Mouse (Mus musculus) heart, embryonic 14.5 days (tissue): ENCODE measurements around the gene Foxo4. TPM values are rescaled to one million over a fixed set of nuclear protein-coding genes. Genes with fewer than 3 reads are reported as not detected.

Experiments used
- ATAC-seq: fragments of 200-750 bp; cut with Nextera tagmentation; 2 replicates; pipeline ENCODE4 v1.8.0; 2017; ENCODE audit warnings: low read depth, moderate TSS enrichment; ENCODE audit not compliant: insufficient number of reproducible peaks, insufficient read depth, low FRiP score
- H3K27ac ChIP-seq, 2 experiments: fragments of 200-500 bp in 1 of 2; fragments of 300-500 bp in 1 of 2; sonication (generic) in 1 of 2; replicated peaks in 1 of 2; 2 replicates each; pipeline ENCODE4 v1.5.1; 2012 to 2014; ENCODE audit warnings: low read depth in 2 of 2, low read length in 2 of 2, control low read depth in 1 of 2, mild to moderate bottlenecking in 1 of 2, mixed read lengths in 1 of 2; ENCODE audit not compliant: control insufficient read depth in 1 of 2, insufficient read depth in 1 of 2
- H3K27me3 ChIP-seq: fragments of 300-500 bp; sonication (generic); 2 replicates; pipeline ENCODE4 v1.6.1; 2014; ENCODE audit warnings: mild to moderate bottlenecking, low read length, control low read depth; ENCODE audit not compliant: control insufficient read depth, insufficient read depth
- H3K36me3 ChIP-seq: fragments of 300-500 bp; sonication (generic); 2 replicates; pipeline ENCODE4 v1.6.1; 2014; ENCODE audit warnings: mild to moderate bottlenecking, control low read depth, low read length, mixed read lengths; ENCODE audit not compliant: control insufficient read depth, insufficient read depth
- H3K4me1 ChIP-seq, 2 experiments: fragments of 200-500 bp in 1 of 2; fragments of 300-500 bp in 1 of 2; sonication (generic) in 1 of 2; 2 replicates each; pipeline ENCODE4 v1.6.1; 2012 to 2014; ENCODE audit warnings: low read length in 2 of 2, control low read depth in 1 of 2, mixed read lengths in 1 of 2; ENCODE audit not compliant: control insufficient read depth in 2 of 2, insufficient read depth in 2 of 2
- H3K4me2 ChIP-seq: fragments of 300-500 bp; sonication (generic); 2 replicates; pipeline ENCODE4 v1.6.1; 2014; ENCODE audit warnings: mild to moderate bottlenecking, low read length
- H3K4me3 ChIP-seq, 2 experiments: fragments of 200-500 bp in 1 of 2; fragments of 300-500 bp in 1 of 2; sonication (generic) in 1 of 2; 2 replicates each; pipeline ENCODE4 v1.5.1; 2012 to 2014; ENCODE audit warnings: low read length in 2 of 2, mild to moderate bottlenecking in 2 of 2, control low read depth in 1 of 2, low read depth in 1 of 2, moderate library complexity in 1 of 2; ENCODE audit not compliant: control insufficient read depth in 1 of 2, insufficient read depth in 1 of 2
- H3K9ac ChIP-seq: fragments of 300-500 bp; sonication (generic); 2 replicates; pipeline ENCODE4 v1.6.1; 2014; ENCODE audit warnings: mild to moderate bottlenecking, low read length
- H3K9me3 ChIP-seq: fragments of 300-500 bp; sonication (generic); 2 replicates; pipeline ENCODE4 v1.6.1; 2016; ENCODE audit warnings: low read length, control low read depth; ENCODE audit not compliant: control insufficient read depth
- WGBS: fragments of 180-500 bp; shearing (Covaris S2); extraction: QIAGEN DNeasy Blood & Tissue Kit; methylation state at CpG from one replicate; pipeline ENCODE4 v1.1.7; 2014; 5-methylcytosine and 5-hydroxymethylcytosine counted together
- polyA plus RNA-seq: library from polyadenylated mRNA; unstranded; fragments of >200 nt; fragmentation: Nextera tagmentation; extraction: Ambion mirVana; gene quantifications from 2 replicates; pipeline ENCODE4 v1.2.1, GENCODE M21; 2014

The Foxo4 gene
- polyA plus RNA-seq, 1 experiment from 2014 or later: 2.3 TPM

GRCm38 (mm10) chrX:101290111-101290510 lies 35.8 kb downstream of the Foxo4 start:
- 71% methylated on average over 10 of the region's 10 CpGs for WGBS

GRCm38 (mm10) chrX:101299055-101299454 lies 44.7 kb downstream of the Foxo4 start, which contains the start of gene Nlgn3:
Gene Nlgn3, plus strand, starts transcription at chrX:101299168.
- 20% methylated on average over 23 of the region's 24 CpGs for WGBS
- no peak for ATAC-seq
- peak within 1 kb of the TSS; percentile 61 for H3K4me2 ChIP-seq

More at GRCm38 (mm10) chrX:101290111-101290510, 35.8 kb downstream of the Foxo4 start:
- Histone ChIP-seq H3K27me3 (no peaks in the 10 kb centered on the region), H3K27ac (no peak overlapping the region), H3K36me3 (peaks cover 97% of the 10 kb centered on the region), H3K4me2 (no peak overlapping the region), H3K9me3 (no peaks in the 10 kb centered on the region), H3K4me1 (no peaks in the 10 kb centered on the region), H3K9ac (no peak overlapping the region), H3K4me3 (no peak overlapping the region)
- no peak for ATAC-seq

GRCm38 (mm10) chrX:101299473-101300426 lies 45.4 kb downstream of the Foxo4 start:
- peak overlapping the region; percentile 32 to 40 for H3K4me3 ChIP-seq
- H3K36me3 ChIP-seq: peaks cover 28% of the 10 kb centered on the region
- H3K4me2 ChIP-seq: peak overlapping the region; percentile 61
- 39% methylated on average over 11 of the region's 13 CpGs for WGBS
- peak overlapping the region; percentile 61; the same call in 1 of the 2 replicates for H3K9ac ChIP-seq
- no peaks in the 10 kb centered on the region; a peak in 2 of 4 replicates for H3K4me1 ChIP-seq
- no peak overlapping the region for H3K27ac ChIP-seq
- no peaks in the 10 kb centered on the region for H3K27me3 ChIP-seq
- ATAC-seq: no peak
- H3K9me3 ChIP-seq: no peaks in the 10 kb centered on the region

More at GRCm38 (mm10) chrX:101299055-101299454, 44.7 kb downstream of the Foxo4 start, which contains the start of gene Nlgn3:
- H3K4me3 ChIP-seq: peak within 1 kb of the TSS; percentile 32 to 40
- no peaks in the 10 kb centered on the region; a peak in 2 of 4 replicates for H3K4me1 ChIP-seq
- H3K9ac ChIP-seq: peak within 1 kb of the TSS; percentile 61; the same call in 1 of the 2 replicates
- no peak within 1 kb of the TSS for H3K27ac ChIP-seq
- H3K27me3 ChIP-seq: no peaks in the 10 kb centered on the region
- H3K36me3 ChIP-seq: peaks cover 34% of the 10 kb centered on the region
- H3K9me3 ChIP-seq: no peaks in the 10 kb centered on the region

- Histone ChIP-seq H3K4me2 (peak overlapping the region; percentile 61), H3K4me3 (peak overlapping the region; percentile 32 to 37), H3K27me3 (no peaks in the 10 kb centered on the region), H3K9ac (peak overlapping the region; percentile 44; the same call in 1 of the 2 replicates), H3K27ac (peak overlapping the region; percentile 19 to 58; a peak in 2 of 4 replicates), H3K4me1 (no peaks in the 10 kb centered on the region; a peak in 2 of 4 replicates), H3K9me3 (no peaks in the 10 kb centered on the region), H3K36me3 (peaks cover 20% of the 10 kb centered on the region)
- no peak for ATAC-seq
- WGBS: 39% methylated on average over 13 of the region's 13 CpGs
Observed at GRCm38 (mm10) chrX:101300427-101301030, 46.2 kb downstream of the Foxo4 start.

GRCm38 (mm10) chrX:101301654-101302053 lies 47.3 kb downstream of the Foxo4 start:
- no peaks in the 10 kb centered on the region for H3K9me3 ChIP-seq
- no peak overlapping the region for H3K4me2 ChIP-seq
- no peak for ATAC-seq
- 78% methylated on average over 9 of the region's 9 CpGs for WGBS
- no peak overlapping the region for H3K9ac ChIP-seq
- H3K36me3 ChIP-seq: peaks cover 10% of the 10 kb centered on the region
- H3K4me1 ChIP-seq: no peaks in the 10 kb centered on the region; a peak in 2 of 4 replicates
- H3K4me3 ChIP-seq: no peak overlapping the region
- no peak overlapping the region for H3K27ac ChIP-seq
- no peaks in the 10 kb centered on the region for H3K27me3 ChIP-seq

GRCm38 (mm10) chrX:101304646-101305045 lies 50.3 kb downstream of the Foxo4 start:
- Histone ChIP-seq H3K9ac (no peak overlapping the region), H3K27ac (no peak overlapping the region), H3K4me3 (no peak overlapping the region), H3K4me1 (no peaks in the 10 kb centered on the region; a peak in 1 of 4 replicates), H3K4me2 (no peak overlapping the region), H3K9me3 (no peaks in the 10 kb centered on the region), H3K36me3 (no peaks in the 10 kb centered on the region), H3K27me3 (no peaks in the 10 kb centered on the region)
- ATAC-seq: no peak
- WGBS: 58% methylated on average over 2 of the region's 2 CpGs

GRCm38 (mm10) chrX:101309299-101309698 lies 55.0 kb downstream of the Foxo4 start:
- Histone ChIP-seq H3K27me3 (0 out of 2 replicates have a peak, but pooled peaks cover 3% of the 10 kb centered on the region), H3K36me3 (no peaks in the 10 kb centered on the region)

More at GRCm38 (mm10) chrX:101309299-101309698, 55.0 kb downstream of the Foxo4 start:
- Histone ChIP-seq H3K4me1 (no peaks in the 10 kb centered on the region), H3K4me3 (no peak overlapping the region), H3K27ac (no peak overlapping the region), H3K4me2 (no peak overlapping the region), H3K9ac (no peak overlapping the region), H3K9me3 (no peaks in the 10 kb centered on the region)
- 78% methylated on average over 5 of the region's 5 CpGs for WGBS
- no peak for ATAC-seq
